Mouse (Mus musculus): Measurements from ENCODE around the gene Prl7d1.

DNA sequence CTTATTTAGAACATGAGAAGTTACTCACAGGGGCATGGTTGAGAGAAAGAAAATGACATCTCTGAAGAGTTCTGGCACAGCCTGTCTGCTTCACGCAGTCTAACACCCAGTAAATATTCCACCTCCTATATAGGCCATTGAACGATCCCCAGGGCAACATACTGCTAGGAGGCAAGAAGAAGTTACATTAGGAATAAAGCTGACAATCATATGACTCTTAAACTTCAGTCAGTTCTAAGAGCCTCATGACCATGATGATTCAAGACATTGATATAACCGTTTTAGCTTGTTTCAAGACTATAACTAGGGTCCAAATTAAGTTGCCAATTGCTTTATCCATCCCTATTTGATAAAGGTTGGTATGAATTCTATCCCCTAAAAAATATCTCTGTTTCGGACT lies 48.6 kb downstream of the Prl7d1 start, which contains the start of gene Prl7a2:
- TF ChIP-seq GATA1 (IDR thresholded peaks at IDR 0.05; ENCODE audit: borderline replicate concordance, low read length) (no peak), FLI1 (IDR thresholded peaks at IDR 0.05; ENCODE audit: low read length) (no peak)

All from megakaryocyte, embryonic 14.5 days (primary cell).